Mouse (Mus musculus) megakaryocyte, embryonic 14.5 days (primary cell): ENCODE measurements around the gene Hivep3.

ENCODE experiments used
- FLI1 ChIP-seq: IDR thresholded peaks from 2 replicates; pipeline ENCODE4 v1.6.1; 2012; ENCODE audit warnings: low read length, inconsistent platforms, mixed read lengths
- GATA1 ChIP-seq: IDR thresholded peaks from 3 replicates; pipeline ENCODE4 v1.6.1; 2012; ENCODE audit warnings: mixed read lengths, low read length, inconsistent platforms, borderline replicate concordance

GRCm38 (mm10) chr4:120058794-120059193 lies 325.2 kb downstream of the Hivep3 start:
- TF ChIP-seq GATA1 (no peak), FLI1 (no peak)
